Mouse (Mus musculus) urinary bladder, postnatal 10 days (tissue): ENCODE measurements around the gene Inpp5a.
"Not testable (repeated sequence)": the region's sequence is repeated elsewhere in the genome, so short reads cannot be mapped to it uniquely, and the experiment has no call there.

Experiments used
- DNase-seq: peaks from one replicate; pipeline ENCODE4 v3.0.0; 2022; ENCODE audit warnings: low spot score

Inpp5a gene

DNA sequence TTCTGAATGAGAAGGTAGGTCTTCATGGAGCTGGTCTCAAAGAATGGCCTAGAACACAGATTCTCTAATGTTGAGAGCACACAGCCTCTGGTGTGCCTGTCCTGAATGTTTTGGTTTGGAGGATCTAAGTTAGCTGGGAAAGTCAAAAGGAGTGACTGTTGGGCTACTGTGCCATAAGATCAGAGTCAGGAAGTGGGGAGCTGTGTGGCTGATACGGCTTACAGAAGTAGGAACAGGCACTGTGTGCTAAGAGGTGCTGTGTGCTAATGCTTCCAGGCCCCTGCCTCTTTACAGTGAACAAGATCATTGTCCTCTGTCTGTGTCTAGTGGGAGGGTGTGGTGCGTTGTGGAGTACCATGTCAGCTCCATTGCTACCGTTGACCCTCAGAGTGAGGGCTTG lies 12.0 kb downstream of the Inpp5a start:
- DNase-seq, result no peak

GRCm38 (mm10) chr7:139401791-139402190 lies 12.9 kb downstream of the Inpp5a start:
- DNase-seq, result no peak

DNA sequence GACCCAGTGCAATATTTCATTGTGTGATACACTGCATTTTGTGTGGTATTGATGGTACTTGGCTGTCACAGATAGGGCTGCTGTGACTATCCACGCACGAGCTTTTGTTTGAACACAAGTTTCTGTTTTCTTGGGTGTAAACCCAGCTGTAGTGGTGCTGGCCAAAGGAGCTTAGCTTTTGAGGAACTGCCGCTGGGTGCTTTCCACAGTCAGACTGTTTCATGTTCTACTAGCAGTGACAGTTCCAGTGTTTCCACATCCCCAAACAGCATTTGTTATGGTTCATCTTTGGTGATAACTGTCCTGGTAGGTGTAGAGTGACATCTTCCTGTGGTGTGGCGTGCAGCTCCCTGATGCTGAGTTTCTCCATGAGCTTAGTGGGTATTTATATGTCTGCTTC lies 13.8 kb downstream of the Inpp5a start:
- no peak for DNase-seq

- DNase-seq, result no peak
Observed at GRCm38 (mm10) chr7:139406581-139406980, 17.7 kb downstream of the Inpp5a start.

DNA sequence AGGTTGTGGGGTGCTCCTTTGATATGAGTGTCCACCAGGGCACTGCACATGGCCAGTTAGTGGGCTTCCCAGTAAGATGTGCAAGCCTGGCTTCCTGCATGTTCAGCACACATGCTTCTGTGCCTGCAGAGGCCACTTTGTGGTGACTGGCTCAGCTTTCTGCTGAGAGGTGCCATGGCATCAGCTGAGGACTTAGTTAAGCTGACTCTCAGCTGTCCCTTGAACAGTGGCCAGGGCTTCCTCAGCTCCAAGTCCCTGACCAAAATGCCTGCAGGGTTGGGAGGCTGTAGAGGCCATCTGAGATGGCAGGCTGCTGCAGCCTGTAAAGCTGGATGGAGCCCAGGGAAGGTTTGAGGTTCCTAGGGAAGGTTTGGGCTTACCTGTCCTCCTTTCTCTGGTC lies 19.1 kb downstream of the Inpp5a start:
- no peak for DNase-seq

DNA sequence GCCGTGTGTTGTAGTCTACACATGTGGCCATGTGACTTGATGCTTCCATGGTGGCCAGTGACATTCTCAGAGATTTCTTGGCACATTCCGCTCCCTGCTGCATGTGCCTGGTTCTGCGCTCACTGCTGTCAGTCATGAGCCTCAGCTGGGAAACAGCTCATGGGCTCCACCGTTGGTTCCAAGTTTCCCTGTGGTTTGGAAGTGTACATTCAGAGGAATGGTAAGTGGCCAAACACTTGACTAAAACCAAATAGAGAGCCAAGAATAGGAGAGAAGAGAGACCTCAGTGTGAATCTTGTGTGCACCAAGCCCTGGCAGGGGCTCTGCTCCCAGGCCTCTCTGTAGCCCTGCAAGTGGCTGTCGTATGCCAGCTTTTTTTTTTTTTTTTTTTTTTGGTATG lies 21.0 kb downstream of the Inpp5a start:
- no peak for DNase-seq

GRCm38 (mm10) chr7:139412223-139412950 lies 23.5 kb downstream of the Inpp5a start:
- no peak for DNase-seq

DNA sequence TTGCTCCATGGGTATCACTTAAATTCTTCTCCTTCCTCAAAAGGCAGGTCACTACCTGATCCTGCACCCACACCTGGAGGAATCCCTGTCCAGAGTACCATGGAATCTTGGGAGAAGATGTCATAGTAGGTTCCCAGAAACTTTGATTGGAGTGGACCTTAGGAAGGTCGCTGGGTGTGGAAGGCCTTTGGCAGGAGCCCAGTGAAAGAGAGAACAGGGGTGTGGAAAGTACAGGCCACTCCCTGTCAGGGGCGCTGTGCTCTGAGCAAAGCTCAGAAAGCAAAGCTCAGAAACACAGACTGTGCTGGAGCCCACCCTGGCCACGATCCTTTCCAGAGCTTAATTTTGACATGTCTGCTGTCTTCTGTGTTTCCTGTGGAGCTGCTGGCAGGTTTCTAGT lies 24.5 kb downstream of the Inpp5a start:
- DNase-seq, result no peak

GRCm38 (mm10) chr7:139415616-139416225 lies 26.8 kb downstream of the Inpp5a start:
- DNase-seq, result no peak

DNA sequence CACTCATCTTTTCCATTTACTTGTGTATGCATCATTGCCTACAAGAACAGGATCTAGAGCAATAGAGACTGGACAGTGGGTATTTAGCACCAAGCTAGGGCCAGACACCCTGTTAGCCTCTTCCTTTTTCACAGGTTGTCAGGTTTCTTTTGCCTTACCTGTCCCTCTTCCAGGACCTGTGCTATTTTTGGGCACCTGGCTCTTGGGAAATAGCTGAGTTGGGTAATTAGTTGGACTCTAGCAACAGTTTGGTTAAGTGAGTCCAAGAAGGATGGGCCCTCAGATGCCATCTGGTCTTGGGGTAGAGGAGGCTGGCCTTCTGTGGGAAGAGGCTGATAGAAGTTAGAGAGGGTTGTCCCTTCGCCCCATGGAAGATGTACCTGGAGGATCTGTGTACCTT lies 29.5 kb downstream of the Inpp5a start:
- no peak for DNase-seq

DNA sequence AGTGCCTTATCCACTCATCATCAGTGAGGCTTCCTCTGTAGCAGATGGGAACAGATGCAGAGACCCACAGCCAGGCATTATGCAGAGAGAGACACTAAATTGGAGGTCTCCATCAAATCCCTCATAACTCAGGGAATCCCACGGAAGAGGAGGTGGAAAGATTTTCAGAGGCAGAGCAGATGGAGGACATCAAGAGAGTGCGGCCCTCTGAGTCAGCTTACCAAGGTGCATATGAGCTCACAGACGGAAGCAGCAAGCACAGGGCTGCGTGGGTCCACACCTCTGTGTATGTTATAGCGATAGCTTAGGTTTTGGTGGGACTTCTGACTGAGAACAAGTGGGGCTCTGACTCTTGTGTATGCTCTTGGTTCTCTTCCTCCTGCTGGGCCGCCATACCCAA lies 33.9 kb downstream of the Inpp5a start:
- no peak for DNase-seq

- no peak for DNase-seq
Observed at GRCm38 (mm10) chr7:139434095-139434830, 45.4 kb downstream of the Inpp5a start.

GRCm38 (mm10) chr7:139434931-139435330 lies 46.0 kb downstream of the Inpp5a start:
- DNase-seq, result not testable (repeated sequence)

DNA sequence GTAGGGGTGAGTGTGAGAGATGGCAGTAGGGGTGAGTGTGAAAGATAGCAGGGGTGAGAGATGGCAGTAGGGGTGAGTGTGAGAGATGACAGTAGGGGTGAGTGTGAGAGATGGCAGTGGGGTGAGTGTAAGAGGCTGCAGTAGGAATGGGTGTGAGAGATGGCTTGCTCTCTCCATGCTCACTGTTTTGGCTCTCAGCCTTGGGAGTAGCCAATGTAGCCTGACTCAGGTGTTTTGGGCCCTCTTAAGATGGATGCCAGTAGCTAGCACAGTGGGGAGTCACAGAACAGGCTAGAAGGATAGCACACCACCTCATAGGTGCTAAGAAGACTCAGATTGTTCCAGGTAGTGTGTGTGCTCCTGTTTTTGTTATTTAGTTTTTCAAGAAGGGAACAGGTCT lies 46.8 kb downstream of the Inpp5a start:
- no peak for DNase-seq

DNA sequence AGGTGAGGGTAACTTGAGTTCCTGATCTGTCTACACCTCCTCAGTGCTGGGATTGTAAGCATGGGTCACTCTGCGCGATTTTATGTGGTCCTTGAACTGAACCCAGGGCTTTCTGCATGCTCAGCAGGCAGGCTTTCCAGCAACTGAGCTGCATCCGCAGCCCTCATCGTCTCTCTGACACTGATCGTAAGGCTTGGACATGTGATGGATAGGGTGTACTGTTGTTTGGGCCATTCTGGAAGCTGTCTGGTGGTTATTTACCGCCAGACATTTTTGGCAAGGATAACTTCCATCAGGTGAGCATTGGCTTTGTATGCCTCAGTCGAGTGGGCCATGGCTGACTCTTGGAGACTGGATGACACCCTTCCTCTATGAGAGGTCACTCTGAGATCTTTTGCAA lies 48.0 kb downstream of the Inpp5a start:
- no peak for DNase-seq

- no peak for DNase-seq
Observed at GRCm38 (mm10) chr7:139437471-139437870, 48.6 kb downstream of the Inpp5a start.

- no peak for DNase-seq
Observed at GRCm38 (mm10) chr7:139437926-139438600, 49.2 kb downstream of the Inpp5a start.

DNA sequence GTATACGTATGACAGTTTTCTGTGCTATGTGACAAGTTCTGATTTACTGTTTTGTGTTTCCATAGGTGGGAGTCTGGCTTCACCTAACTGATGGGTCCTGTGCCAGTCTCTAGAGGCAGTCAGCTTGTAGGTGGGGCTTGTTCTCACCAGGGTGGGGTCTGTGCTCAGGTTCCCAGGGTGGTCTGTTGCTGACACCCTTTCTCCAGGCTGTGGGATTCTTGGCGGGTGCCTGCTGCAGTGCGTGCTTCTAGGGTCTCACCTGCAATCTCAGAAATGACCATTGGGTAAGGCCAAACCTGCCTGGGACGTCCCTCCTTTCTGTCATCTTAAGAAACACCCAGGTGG lies 49.7 kb downstream of the Inpp5a start:
- no peak for DNase-seq

DNA sequence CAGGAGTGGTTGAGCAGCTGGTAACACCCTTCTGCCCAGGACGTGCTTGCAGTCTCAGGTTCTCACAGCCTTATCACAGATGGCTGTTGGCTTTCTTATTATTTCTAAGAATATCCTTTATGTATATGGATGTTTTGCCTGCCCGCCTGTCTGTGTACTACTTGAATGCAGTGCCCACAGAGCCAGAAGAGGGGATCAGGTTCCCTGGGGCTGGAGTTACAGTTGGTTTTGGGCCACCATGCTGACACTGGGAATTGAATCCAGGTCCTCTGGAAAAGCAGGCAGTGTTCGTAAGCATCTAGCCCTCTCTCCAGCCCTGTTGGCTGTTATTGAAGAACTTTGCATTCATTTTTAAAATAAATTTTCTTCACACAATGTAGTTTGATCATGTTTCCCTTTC lies 50.1 kb downstream of the Inpp5a start:
- no peak for DNase-seq

- DNase-seq, result no peak
Observed at GRCm38 (mm10) chr7:139439922-139440895, 51.3 kb downstream of the Inpp5a start.

GRCm38 (mm10) chr7:139441022-139441421 lies 52.1 kb downstream of the Inpp5a start:
- no peak for DNase-seq

DNA sequence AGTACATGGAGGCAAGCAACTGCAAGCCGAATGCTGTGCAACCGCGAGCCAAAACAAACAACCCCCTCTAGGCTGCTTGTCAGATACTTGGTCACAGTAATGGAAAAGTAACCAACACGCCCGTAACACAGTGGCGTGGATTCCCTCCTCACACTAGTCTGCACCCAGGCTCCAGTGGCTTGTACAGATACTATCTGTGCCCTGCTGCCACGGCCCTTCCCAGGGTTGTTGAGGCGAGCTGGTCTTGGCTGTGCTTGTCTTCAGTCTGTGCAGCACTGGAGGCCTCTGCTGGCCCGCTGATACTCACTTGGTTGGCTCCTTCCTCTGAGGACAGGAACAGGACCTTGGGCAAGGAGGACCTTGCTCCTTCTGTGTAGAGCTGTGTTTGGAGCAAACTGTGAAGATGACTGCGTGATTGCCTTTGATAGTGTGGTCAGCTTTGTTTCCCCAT lies 52.9 kb downstream of the Inpp5a start:
- DNase-seq, result no peak
